Mouse (Mus musculus) myocyte (in vitro differentiated cells): Measurements from ENCODE around the gene Gm7030. TPM values are rescaled to one million over a fixed set of nuclear protein-coding genes. Genes with fewer than 3 reads are reported as not detected.
"Not testable (repeated sequence)": the region's sequence is repeated elsewhere in the genome, so short reads cannot be mapped to it uniquely, and the experiment has no call there.

Experiments used
- H3K27me3 ChIP-seq: one replicate; pipeline ENCODE4 v1.6.1; 2011; ENCODE audit not compliant: control insufficient read depth, insufficient read depth, insufficient read length
- H3K36me3 ChIP-seq: one replicate; pipeline ENCODE4 v1.6.1; 2011; ENCODE audit not compliant: control insufficient read depth, insufficient read depth
- H3K4me2 ChIP-seq: one replicate; pipeline ENCODE4 v1.6.1; 2011; ENCODE audit warnings: low read depth, control low read depth
- H3K4me3 ChIP-seq: one replicate; pipeline ENCODE4 v1.5.1; 2011; ENCODE audit warnings: mild to moderate bottlenecking, control low read depth, moderate library complexity
- H3K79me2 ChIP-seq: one replicate; pipeline ENCODE4 v1.6.1; 2011; ENCODE audit not compliant: control insufficient read depth, insufficient read depth
- H3ac ChIP-seq: one replicate; pipeline ENCODE4 v1.6.1; 2011; ENCODE audit not compliant: control insufficient read depth, insufficient read length
- CEBPB ChIP-seq: IDR thresholded peaks from 2 replicates; pipeline ENCODE4 v1.6.1; 2011; ENCODE audit warnings: mild to moderate bottlenecking, moderate library complexity; ENCODE audit not compliant: poor library complexity, insufficient read depth, severe bottlenecking
- E2F4 ChIP-seq: IDR thresholded peaks from one replicate; pipeline ENCODE4 v1.6.1; 2011; ENCODE audit warnings: mild to moderate bottlenecking, control low read depth, moderate library complexity; ENCODE audit not compliant: insufficient read depth
- MAX ChIP-seq: IDR thresholded peaks from one replicate; pipeline ENCODE4 v1.6.1; 2011; ENCODE audit warnings: low read depth, mild to moderate bottlenecking, control low read depth
- MYOD1 ChIP-seq, 3 experiments: IDR thresholded peaks; one replicate each; pipeline ENCODE4 v1.6.1; 2011; ENCODE audit warnings: control low read depth in 2 of 3, low read depth in 2 of 3, mild to moderate bottlenecking in 2 of 3, moderate library complexity in 1 of 3; ENCODE audit not compliant: insufficient read length in 2 of 3, control insufficient read depth in 1 of 3
- MYOG ChIP-seq, 3 experiments: IDR thresholded peaks; one replicate each; pipeline ENCODE4 v1.6.1; 2011; ENCODE audit warnings: control low read depth in 2 of 3, low read depth in 2 of 3, mild to moderate bottlenecking in 2 of 3; ENCODE audit not compliant: insufficient read length in 2 of 3, control insufficient read depth in 1 of 3, insufficient read depth in 1 of 3
- POLR2A ChIP-seq: IDR thresholded peaks from one replicate; pipeline ENCODE4 v1.6.1; 2011; ENCODE audit warnings: low read depth, mild to moderate bottlenecking, control low read depth, moderate library complexity; ENCODE audit not compliant: insufficient read length
- POLR2AphosphoS2 ChIP-seq: IDR thresholded peaks from one replicate; pipeline ENCODE4 v1.6.1; 2011; ENCODE audit warnings: low read depth, control low read depth; ENCODE audit not compliant: insufficient read length
- REST ChIP-seq: IDR thresholded peaks from one replicate; pipeline ENCODE4 v1.6.1; 2011; ENCODE audit warnings: mild to moderate bottlenecking, control low read depth, moderate library complexity; ENCODE audit not compliant: insufficient read depth, insufficient read length
- SRF ChIP-seq: IDR thresholded peaks from one replicate; pipeline ENCODE4 v1.6.1; 2011; ENCODE audit warnings: low read depth; ENCODE audit not compliant: control insufficient read depth, insufficient read length
- TCF12 ChIP-seq: IDR thresholded peaks from one replicate; pipeline ENCODE4 v1.6.1; 2011; ENCODE audit warnings: mild to moderate bottlenecking, control low read depth; ENCODE audit not compliant: poor library complexity, insufficient read depth, severe bottlenecking
- TCF3 ChIP-seq: IDR thresholded peaks from one replicate; pipeline ENCODE4 v1.6.1; 2011; ENCODE audit warnings: low read depth, control low read depth; ENCODE audit not compliant: insufficient read length
- USF1 ChIP-seq: IDR thresholded peaks from one replicate; pipeline ENCODE4 v1.6.1; 2011; ENCODE audit warnings: low read depth, mild to moderate bottlenecking, control low read depth, moderate library complexity
- polyA plus RNA-seq: library from polyadenylated mRNA; unstranded; fragments of >200 nt; fragmentation: generic; extraction: Trizol; gene quantifications from one replicate; pipeline ENCODE4 v1.2.1, GENCODE M21; 2012; ENCODE audit warnings: missing spikeins

Gene Gm7030
- polyA plus RNA-seq: not detected

DNA sequence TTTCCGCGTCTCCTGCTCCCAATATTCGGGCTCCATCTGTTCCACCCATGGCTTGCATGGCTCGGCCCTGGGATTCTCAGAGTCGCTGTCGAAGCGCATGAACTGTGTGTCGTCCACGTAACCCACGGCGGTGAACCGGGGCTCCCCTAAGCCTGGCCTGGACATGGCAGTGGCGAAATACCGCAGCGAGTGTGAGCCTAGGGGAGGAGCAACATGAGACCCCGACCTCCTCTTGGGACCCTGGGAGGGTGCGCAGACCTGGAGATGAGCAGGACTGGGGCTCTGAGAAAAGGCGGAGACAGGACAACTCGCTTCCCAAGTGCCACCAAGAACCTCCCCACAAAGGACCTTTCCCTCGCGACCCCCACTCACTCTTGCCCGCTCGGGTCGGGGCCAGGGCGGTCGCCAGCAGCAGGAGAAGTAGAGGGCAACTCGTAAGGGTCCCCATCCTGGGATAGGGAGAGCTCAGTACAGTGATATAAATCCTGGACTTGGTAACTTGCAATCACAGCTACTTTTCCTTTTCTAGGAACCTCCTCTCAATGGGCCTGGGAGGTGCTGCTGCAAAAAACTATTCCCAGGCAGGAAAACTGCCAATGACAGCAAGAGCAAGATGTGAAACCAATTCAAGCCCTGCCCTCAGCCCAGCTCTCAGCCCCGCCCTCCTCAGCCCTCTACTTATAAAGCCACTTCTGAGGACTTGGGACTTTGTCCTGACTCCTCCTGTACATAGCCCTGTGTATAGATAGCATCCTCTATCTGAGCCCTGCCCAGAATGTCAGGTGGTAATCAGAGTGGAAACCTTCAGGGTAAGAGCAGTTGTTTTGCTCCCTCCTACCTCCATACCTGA, at the start of gene Gm7030:
TSS of gene Gm7030 (minus strand) at position 458 of the 850 bp plus-strand sequence.
- not testable (repeated sequence) for H3K4me2 ChIP-seq, H3K4me3 ChIP-seq, H3K79me2 ChIP-seq, H3ac ChIP-seq, H3K36me3 ChIP-seq
- peaks cover 21% of the 10 kb centered on the region for H3K27me3 ChIP-seq

GRCm38 (mm10) chr17:36178938-36179337, 49.7 kb upstream of the Gm7030 start:
- H3K36me3 ChIP-seq, H3K79me2 ChIP-seq, H3K4me3 ChIP-seq, H3ac ChIP-seq, H3K27me3 ChIP-seq, H3K4me2 ChIP-seq: not testable (repeated sequence)

DNA sequence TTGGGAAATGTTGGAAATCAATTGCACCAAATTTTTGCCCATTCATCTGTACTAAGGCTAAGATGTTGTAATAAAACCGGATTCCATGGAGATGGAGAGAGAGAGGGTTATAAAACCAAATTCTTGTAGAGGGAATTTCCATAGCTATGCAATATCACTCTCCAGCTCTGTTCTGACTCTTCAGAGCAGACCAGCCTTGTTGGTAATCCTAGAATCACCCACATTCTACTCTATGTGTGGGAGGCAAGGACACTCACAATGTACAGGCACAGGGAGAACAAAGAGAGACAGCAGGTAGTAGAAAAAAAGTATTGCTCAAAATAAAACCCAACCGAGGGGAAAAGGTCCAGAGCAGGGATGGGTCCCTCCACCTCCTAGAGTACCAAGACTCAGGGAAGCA, 46.9 kb upstream of the Gm7030 start:
- H3K79me2 ChIP-seq, H3K4me3 ChIP-seq, H3K36me3 ChIP-seq, H3K27me3 ChIP-seq, H3ac ChIP-seq, H3K4me2 ChIP-seq: not testable (repeated sequence)

DNA sequence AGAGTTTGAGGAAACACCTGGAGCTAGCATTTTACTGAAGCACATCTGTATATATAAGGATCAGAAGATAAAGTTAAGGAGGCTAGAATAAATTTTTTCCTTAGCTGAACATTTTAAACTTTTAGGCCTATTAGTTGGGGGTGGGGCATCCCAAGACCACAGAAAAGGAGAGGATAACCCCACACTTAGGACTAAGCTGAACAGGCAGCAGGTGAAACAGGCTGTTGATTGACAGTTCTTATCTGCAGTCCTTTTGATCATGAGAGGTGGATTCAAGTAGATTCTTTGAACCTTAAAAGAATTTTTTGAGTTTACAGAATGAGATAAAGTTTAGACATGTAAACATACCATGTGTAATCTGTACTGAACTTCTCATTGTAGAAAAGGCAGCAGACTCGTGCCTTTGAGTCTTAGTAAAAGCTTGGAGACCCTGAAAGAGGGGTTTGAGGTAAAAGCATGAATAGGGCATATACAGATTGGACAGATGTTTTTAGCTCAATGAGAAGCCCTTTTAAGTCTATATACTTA, 41.1 kb upstream of the Gm7030 start:
- H3K36me3 ChIP-seq: no peaks in the 10 kb centered on the region
- H3K4me2 ChIP-seq: no peak overlapping the region
- no peaks in the 10 kb centered on the region for H3K79me2 ChIP-seq
- H3K27me3 ChIP-seq: peaks cover 21% of the 10 kb centered on the region
- TF ChIP-seq CEBPB (no peak), MYOG (IDR thresholded peaks at IDR 0.05; ENCODE audit: control insufficient read depth in 1 of 3, insufficient read depth in 1 of 3, insufficient read length in 2 of 3, low read depth in 2 of 3) (no peak), REST (no peak), TCF12 (no peak), POLR2AphosphoS2 (no peak), USF1 (no peak)
- no peak overlapping the region for H3ac ChIP-seq
- H3K4me3 ChIP-seq: no peak overlapping the region

DNA sequence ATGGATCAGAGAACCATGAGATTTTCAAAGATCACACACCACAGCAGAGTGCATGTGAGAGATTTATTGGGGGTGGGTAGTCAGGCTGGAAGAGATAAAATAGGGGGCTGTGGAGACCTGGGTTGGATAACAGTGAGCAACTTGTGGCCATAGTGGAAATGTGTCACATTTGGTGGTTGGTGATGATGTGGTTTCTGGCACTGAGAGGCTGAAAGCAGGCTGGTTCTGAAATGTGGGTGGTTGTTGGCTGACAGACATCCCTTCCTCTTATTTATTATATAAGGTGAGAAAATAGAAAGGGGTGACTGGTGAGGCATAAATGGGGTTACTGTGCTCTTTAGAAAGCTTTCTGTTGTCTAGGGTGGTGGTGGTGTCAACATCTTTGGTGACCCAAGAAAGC, 40.5 kb upstream of the Gm7030 start:
- TF ChIP-seq TCF3 (no peak), REST (no peak), CEBPB (no peak), SRF (no peak), POLR2AphosphoS2 (no peak), E2F4 (no peak), USF1 (no peak), MYOG (IDR thresholded peaks at IDR 0.05; ENCODE audit: control insufficient read depth in 1 of 3, insufficient read depth in 1 of 3, insufficient read length in 2 of 3, low read depth in 2 of 3) (no peak), MYOD1 (IDR thresholded peaks at IDR 0.05; ENCODE audit: control insufficient read depth in 1 of 3, insufficient read length in 2 of 3, low read depth in 2 of 3) (no peak), MAX (no peak), TCF12 (no peak), POLR2A (no peak)
- no peak overlapping the region for H3ac ChIP-seq
- H3K4me3 ChIP-seq: no peak overlapping the region
- H3K79me2 ChIP-seq: no peaks in the 10 kb centered on the region
- H3K4me2 ChIP-seq: no peak overlapping the region
- H3K27me3 ChIP-seq: peaks cover 21% of the 10 kb centered on the region
- no peaks in the 10 kb centered on the region for H3K36me3 ChIP-seq

GRCm38 (mm10) chr17:36169094-36169493, 39.9 kb upstream of the Gm7030 start:
- peaks cover 21% of the 10 kb centered on the region for H3K27me3 ChIP-seq
- not testable (repeated sequence) for H3K36me3 ChIP-seq, H3K4me3 ChIP-seq, H3ac ChIP-seq, H3K4me2 ChIP-seq, H3K79me2 ChIP-seq
